Mouse (Mus musculus): ENCODE measurements around the gene Yes1. TPM values are rescaled to one million over a fixed set of nuclear protein-coding genes. Genes with fewer than 3 reads are reported as not detected.
"Not testable (repeated sequence)": the region's sequence is repeated elsewhere in the genome, so short reads cannot be mapped to it uniquely, and the experiment has no call there.

Yes1 gene
- polyA plus RNA-seq, 1 experiment from 2014 or later = 49.7 TPM

GRCm38 (mm10) chr5:32607776-32608355, 3.1 kb upstream of the Yes1 start:
- Histone ChIP-seq H3K36me3 (ENCODE audit: insufficient read depth) (no peaks in the 10 kb centered on the region), H3K9me3 (ENCODE audit: low read depth, low read length) (no peaks in the 10 kb centered on the region), H3K4me1 (ENCODE audit: insufficient read depth) (0 out of 2 replicates have a peak, but pooled peaks cover 3% of the 10 kb centered on the region), H3K9ac (no peak overlapping the region), H3K4me2 (no peak overlapping the region), H3K4me3 (ENCODE audit: low read depth, low read length) (no peak overlapping the region), H3K27ac (ENCODE audit: low read depth) (peak overlapping the region; percentile 12), H3K27me3 (ENCODE audit: insufficient read depth, low read length) (no peaks in the 10 kb centered on the region)
- peak; percentile 15 for DNase-seq
- TF ChIP-seq CTCF (IDR thresholded peaks at IDR 0.05; ENCODE audit: low read depth) = no peak
- WGBS = 27% methylated on average over 2 of the region's 2 CpGs
- no peak for ATAC-seq (ENCODE audit: insufficient read depth)

- no peak overlapping the region for H3K4me2 ChIP-seq
- H3K27me3 ChIP-seq (ENCODE audit: insufficient read depth, low read length) = no peaks in the 10 kb centered on the region
- TF ChIP-seq CTCF (IDR thresholded peaks at IDR 0.05; ENCODE audit: low read depth) = no peak
- no peaks in the 10 kb centered on the region for H3K36me3 ChIP-seq (ENCODE audit: insufficient read depth)
- no peak overlapping the region for H3K4me3 ChIP-seq (ENCODE audit: low read depth, low read length)
- peak overlapping the region; percentile 12 for H3K27ac ChIP-seq (ENCODE audit: low read depth)
- H3K9ac ChIP-seq = no peak overlapping the region
- no peaks in the 10 kb centered on the region for H3K9me3 ChIP-seq (ENCODE audit: low read depth, low read length)
- WGBS = 78% methylated on average over 4 of the region's 4 CpGs
- 0 out of 2 replicates have a peak, but pooled peaks cover 3% of the 10 kb centered on the region for H3K4me1 ChIP-seq (ENCODE audit: insufficient read depth)
- DNase-seq = peak; percentile 34
- no peak for ATAC-seq (ENCODE audit: insufficient read depth)
Measured at GRCm38 (mm10) chr5:32608516-32608915, 2.5 kb upstream of the Yes1 start.

GRCm38 (mm10) chr5:32610064-32610800, 739 bp upstream of the Yes1 start:
- TF ChIP-seq CTCF (IDR thresholded peaks at IDR 0.05; ENCODE audit: low read depth) = no peak
- Histone ChIP-seq H3K4me3 (ENCODE audit: low read depth, low read length) (peak overlapping the region; percentile 90), H3K4me1 (ENCODE audit: insufficient read depth) (0 out of 2 replicates have a peak, but pooled peaks cover 3% of the 10 kb centered on the region), H3K4me2 (peak overlapping the region; percentile 58), H3K9ac (peak overlapping the region; percentile 93), H3K9me3 (ENCODE audit: low read depth, low read length) (no peaks in the 10 kb centered on the region), H3K27me3 (ENCODE audit: insufficient read depth, low read length) (no peaks in the 10 kb centered on the region), H3K27ac (ENCODE audit: low read depth) (peak overlapping the region; percentile 94), H3K36me3 (ENCODE audit: insufficient read depth) (no peaks in the 10 kb centered on the region)
- DNase-seq (peak; percentile 67), ATAC-seq (ENCODE audit: insufficient read depth) (peak; percentile 42; the same call in 1 of the 2 replicates)
- 15% methylated on average over 21 of the region's 21 CpGs for WGBS

GRCm38 (mm10) chr5:32611341-32611961, 480 bp downstream of the Yes1 start:
- no peaks in the 10 kb centered on the region for H3K9me3 ChIP-seq (ENCODE audit: low read depth, low read length)
- under 1% methylated on average over 49 of the region's 54 CpGs for WGBS
- H3K9ac ChIP-seq = peak overlapping the region; percentile 93
- H3K4me3 ChIP-seq (ENCODE audit: low read depth, low read length) = peak overlapping the region; percentile 90
- H3K4me1 ChIP-seq (ENCODE audit: insufficient read depth) = 0 out of 2 replicates have a peak, but pooled peaks cover 3% of the 10 kb centered on the region
- peak overlapping the region; percentile 58 for H3K4me2 ChIP-seq
- no peaks in the 10 kb centered on the region for H3K36me3 ChIP-seq (ENCODE audit: insufficient read depth)
- no peaks in the 10 kb centered on the region for H3K27me3 ChIP-seq (ENCODE audit: insufficient read depth, low read length)
- no peak for TF ChIP-seq CTCF (IDR thresholded peaks at IDR 0.05; ENCODE audit: low read depth)
- DNase-seq (peak; percentile 67), ATAC-seq (ENCODE audit: insufficient read depth) (peak; percentile 77)
- peak overlapping the region; percentile 94 for H3K27ac ChIP-seq (ENCODE audit: low read depth)

GRCm38 (mm10) chr5:32614291-32614690, 3.3 kb downstream of the Yes1 start:
- 61% methylated on average over 2 of the region's 2 CpGs for WGBS
- DNase-seq (peak; percentile 64), ATAC-seq (ENCODE audit: insufficient read depth) (no peak)
- no peaks in the 10 kb centered on the region for H3K36me3 ChIP-seq (ENCODE audit: insufficient read depth)
- H3K4me1 ChIP-seq (ENCODE audit: insufficient read depth) = 0 out of 2 replicates have a peak, but pooled peaks cover 3% of the 10 kb centered on the region
- H3K9me3 ChIP-seq (ENCODE audit: low read depth, low read length) = no peaks in the 10 kb centered on the region
- no peak overlapping the region for H3K9ac ChIP-seq
- no peak for TF ChIP-seq CTCF (IDR thresholded peaks at IDR 0.05; ENCODE audit: low read depth)
- H3K27me3 ChIP-seq (ENCODE audit: insufficient read depth, low read length) = no peaks in the 10 kb centered on the region
- H3K4me2 ChIP-seq = peak overlapping the region; percentile 23
- no peak overlapping the region for H3K4me3 ChIP-seq (ENCODE audit: low read depth, low read length)
- peak overlapping the region; percentile 44 for H3K27ac ChIP-seq (ENCODE audit: low read depth)

- H3K4me2 ChIP-seq = peak overlapping the region; percentile 23
- peak; percentile 16 for DNase-seq
Measured at GRCm38 (mm10) chr5:32614691-32615090, 3.7 kb downstream of the Yes1 start.

GRCm38 (mm10) chr5:32616489-32616888, 5.5 kb downstream of the Yes1 start:
- H3K36me3 ChIP-seq (ENCODE audit: insufficient read depth); H3K4me2 ChIP-seq: not testable (repeated sequence)
- 86% methylated on average over 7 of the region's 7 CpGs for WGBS

More at GRCm38 (mm10) chr5:32614691-32615090, 3.7 kb downstream of the Yes1 start:
- ATAC-seq (ENCODE audit: insufficient read depth) = no peak
- Histone ChIP-seq H3K36me3 (ENCODE audit: insufficient read depth) (no peaks in the 10 kb centered on the region), H3K4me3 (ENCODE audit: low read depth, low read length) (no peak overlapping the region), H3K9me3 (ENCODE audit: low read depth, low read length) (no peaks in the 10 kb centered on the region), H3K27ac (ENCODE audit: low read depth) (peak overlapping the region; percentile 44), H3K9ac (no peak overlapping the region), H3K4me1 (ENCODE audit: insufficient read depth) (0 out of 2 replicates have a peak, but pooled peaks cover 3% of the 10 kb centered on the region), H3K27me3 (ENCODE audit: insufficient read depth, low read length) (no peaks in the 10 kb centered on the region)
- TF ChIP-seq CTCF (IDR thresholded peaks at IDR 0.05; ENCODE audit: low read depth) = no peak
- 52% methylated on average over 4 of the region's 4 CpGs for WGBS

More at GRCm38 (mm10) chr5:32616489-32616888, 5.5 kb downstream of the Yes1 start:
- ATAC-seq (ENCODE audit: insufficient read depth); H3K4me1 ChIP-seq (ENCODE audit: insufficient read depth); H3K9me3 ChIP-seq (ENCODE audit: low read depth, low read length); H3K27me3 ChIP-seq (ENCODE audit: insufficient read depth, low read length); H3K4me3 ChIP-seq (ENCODE audit: low read depth, low read length); DNase-seq; H3K27ac ChIP-seq (ENCODE audit: low read depth); H3K9ac ChIP-seq: not testable (repeated sequence)

Data from lung, embryonic 14.5 days (tissue).